Mouse (Mus musculus) embryonic facial prominence, embryonic 13.5 days (tissue): Measurements from ENCODE around the gene Ostn. TPM values are rescaled to one million over a fixed set of nuclear protein-coding genes. Genes with fewer than 3 reads are reported as not detected.
A peak's percentile ranks its signal among the peaks of the same experiment; 100 is the strongest.

Source experiments
- ATAC-seq: fragments of 200-750 bp; cut with Nextera tagmentation; 2 replicates; pipeline ENCODE4 v1.8.0; 2017; ENCODE audit warnings: low read depth; ENCODE audit not compliant: insufficient number of reproducible peaks, insufficient read depth, low FRiP score, low TSS enrichment
- H3K27ac ChIP-seq: fragments of 300-500 bp; sonication (generic); 2 replicates; pipeline ENCODE4 v1.5.1; 2015; ENCODE audit warnings: moderate library complexity, mild to moderate bottlenecking, inconsistent platforms
- H3K27me3 ChIP-seq: fragments of 300-500 bp; sonication (generic); 2 replicates; pipeline ENCODE4 v1.6.1; 2015; ENCODE audit warnings: mild to moderate bottlenecking, inconsistent platforms
- H3K36me3 ChIP-seq: fragments of 300-500 bp; sonication (generic); 2 replicates; pipeline ENCODE4 v1.6.1; 2015; ENCODE audit warnings: mild to moderate bottlenecking, inconsistent platforms
- H3K4me1 ChIP-seq: fragments of 300-500 bp; sonication (generic); 2 replicates; pipeline ENCODE4 v1.6.1; 2015; ENCODE audit warnings: inconsistent platforms
- H3K4me2 ChIP-seq: fragments of 300-500 bp; sonication (generic); 2 replicates; pipeline ENCODE4 v1.6.1; 2015; ENCODE audit warnings: moderate library complexity, mild to moderate bottlenecking, inconsistent platforms
- H3K4me3 ChIP-seq: fragments of 300-500 bp; sonication (generic); 2 replicates; pipeline ENCODE4 v1.5.1; 2015; ENCODE audit warnings: mild to moderate bottlenecking, inconsistent platforms
- H3K9ac ChIP-seq: fragments of 300-500 bp; sonication (generic); 2 replicates; pipeline ENCODE4 v1.6.1; 2015; ENCODE audit warnings: mild to moderate bottlenecking, inconsistent platforms
- H3K9me3 ChIP-seq: fragments of 300-500 bp; sonication (generic); 2 replicates; pipeline ENCODE4 v1.6.1; 2016; ENCODE audit warnings: inconsistent platforms
- WGBS: fragments of 180-500 bp; shearing (Covaris S2); methylation state at CpG from one replicate; pipeline ENCODE4 v1.1.7; 2015; ENCODE audit warnings: mixed read lengths; 5-methylcytosine and 5-hydroxymethylcytosine counted together
- polyA plus RNA-seq: library from polyadenylated mRNA; unstranded; fragments of >200 nt; fragmentation: Nextera tagmentation; extraction: Ambion mirVana; gene quantifications from 2 replicates; pipeline ENCODE4 v1.2.1, GENCODE M21; 2015

The Ostn gene
- polyA plus RNA-seq, 1 experiment from 2014 or later: 2.0 TPM

GRCm38 (mm10) chr16:27388761-27389451 is 81.6 kb downstream of the Ostn start, which contains the start of gene Ccdc50:
TSS of gene Ccdc50 (plus strand) at chr16:27388869.
- ATAC-seq: peak; percentile 91
- Histone ChIP-seq H3K9me3 (no peaks in the 10 kb centered on the region), H3K27me3 (no peaks in the 10 kb centered on the region), H3K36me3 (no peaks in the 10 kb centered on the region), H3K4me2 (peak within 1 kb of the TSS; percentile 71), H3K4me3 (peak within 1 kb of the TSS; percentile 93), H3K4me1 (peaks cover 19% of the 10 kb centered on the region), H3K27ac (peak within 1 kb of the TSS; percentile 95), H3K9ac (peak within 1 kb of the TSS; percentile 98)
- WGBS: under 1% methylated on average over 60 of the region's 69 CpGs

- WGBS: 25% methylated on average over 7 of the region's 7 CpGs
- no peak for ATAC-seq
- H3K27ac ChIP-seq: peak overlapping the region; percentile 95
- H3K4me3 ChIP-seq: peak overlapping the region; percentile 93
- peak overlapping the region; percentile 71 for H3K4me2 ChIP-seq
- H3K36me3 ChIP-seq: no peaks in the 10 kb centered on the region
- no peaks in the 10 kb centered on the region for H3K27me3 ChIP-seq
- H3K4me1 ChIP-seq: peaks cover 19% of the 10 kb centered on the region
- no peaks in the 10 kb centered on the region for H3K9me3 ChIP-seq
- peak overlapping the region; percentile 98 for H3K9ac ChIP-seq
Observed at GRCm38 (mm10) chr16:27389534-27390282, 82.4 kb downstream of the Ostn start.

GRCm38 (mm10) chr16:27390306-27390705 is 83.0 kb downstream of the Ostn start:
- ATAC-seq: no peak
- peak overlapping the region; percentile 71 for H3K4me2 ChIP-seq
- no peak overlapping the region for H3K27ac ChIP-seq
- H3K4me3 ChIP-seq: peak overlapping the region; percentile 93
- no peaks in the 10 kb centered on the region for H3K27me3 ChIP-seq
- 83% methylated on average over 4 of the region's 4 CpGs for WGBS
- H3K9me3 ChIP-seq: no peaks in the 10 kb centered on the region
- peaks cover 19% of the 10 kb centered on the region for H3K4me1 ChIP-seq
- H3K9ac ChIP-seq: no peak overlapping the region
- no peaks in the 10 kb centered on the region for H3K36me3 ChIP-seq

- H3K4me2 ChIP-seq: no peak overlapping the region
- peaks cover 19% of the 10 kb centered on the region for H3K4me1 ChIP-seq
- WGBS: 71% methylated on average over 2 of the region's 2 CpGs
- H3K36me3 ChIP-seq: 0 out of 2 replicates have a peak, but pooled peaks cover under 1% of the 10 kb centered on the region
- no peaks in the 10 kb centered on the region for H3K27me3 ChIP-seq
- H3K4me3 ChIP-seq: no peak overlapping the region
- no peak overlapping the region for H3K27ac ChIP-seq
- no peaks in the 10 kb centered on the region for H3K9me3 ChIP-seq
- H3K9ac ChIP-seq: no peak overlapping the region
- no peak for ATAC-seq
Observed at GRCm38 (mm10) chr16:27391845-27392244, 84.6 kb downstream of the Ostn start.

DNA sequence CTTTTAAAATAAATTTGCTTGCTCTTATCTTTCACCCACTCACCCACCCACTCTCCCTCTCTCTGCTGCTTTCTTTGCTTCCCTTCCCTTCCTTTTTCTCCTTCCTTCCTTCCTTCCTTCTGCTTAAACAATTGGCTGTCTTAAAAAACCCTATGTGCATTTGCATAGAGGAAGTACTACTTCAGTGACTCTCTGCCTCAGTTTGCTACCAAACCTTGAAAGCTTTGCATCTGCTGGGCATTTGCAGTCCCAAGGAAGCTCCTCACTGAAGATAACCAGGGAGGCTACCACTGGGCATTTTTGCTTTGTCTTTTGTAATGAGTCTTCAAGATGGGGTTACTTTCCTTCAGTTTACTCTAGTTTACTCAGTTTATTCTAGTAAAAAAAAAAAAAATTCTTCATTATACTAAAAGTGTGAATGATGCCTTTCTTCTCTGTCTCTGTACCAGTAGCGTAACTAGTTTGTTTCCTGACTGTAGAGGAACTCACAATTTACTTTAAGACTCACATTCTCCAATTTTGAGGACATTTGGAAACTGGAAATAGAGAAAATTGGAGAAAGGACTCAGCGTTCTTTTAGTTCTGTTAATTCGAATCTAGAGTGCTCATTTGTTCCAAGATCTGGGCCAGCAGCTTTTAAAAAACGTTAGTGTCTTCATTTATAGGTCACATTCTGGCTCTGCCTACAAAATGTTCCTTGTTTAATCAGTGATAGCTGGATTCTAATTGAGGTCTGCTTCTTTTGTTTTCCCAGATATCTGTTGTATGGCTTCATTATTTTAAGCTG is 88.2 kb downstream of the Ostn start:
- Histone ChIP-seq H3K4me2 (no peak overlapping the region), H3K27ac (no peak overlapping the region), H3K36me3 (0 out of 2 replicates have a peak, but pooled peaks cover 4% of the 10 kb centered on the region), H3K9ac (no peak overlapping the region), H3K4me1 (peaks cover 13% of the 10 kb centered on the region), H3K27me3 (no peaks in the 10 kb centered on the region), H3K4me3 (no peak overlapping the region), H3K9me3 (no peaks in the 10 kb centered on the region)
- 89% methylated on average over 4 of the region's 4 CpGs for WGBS
- no peak for ATAC-seq

- H3K27me3 ChIP-seq: no peaks in the 10 kb centered on the region
- no peak overlapping the region for H3K27ac ChIP-seq
- peaks cover 8% of the 10 kb centered on the region; the same call in 1 of the 2 replicates for H3K4me1 ChIP-seq
- WGBS: 100% methylated on average over 1 of the region's 1 CpGs
- H3K4me3 ChIP-seq: no peak overlapping the region
- no peak overlapping the region for H3K9ac ChIP-seq
- ATAC-seq: no peak
- no peak overlapping the region for H3K4me2 ChIP-seq
- no peaks in the 10 kb centered on the region for H3K9me3 ChIP-seq
- 0 out of 2 replicates have a peak, but pooled peaks cover 4% of the 10 kb centered on the region for H3K36me3 ChIP-seq
Observed at GRCm38 (mm10) chr16:27396951-27397350, 89.7 kb downstream of the Ostn start.

DNA sequence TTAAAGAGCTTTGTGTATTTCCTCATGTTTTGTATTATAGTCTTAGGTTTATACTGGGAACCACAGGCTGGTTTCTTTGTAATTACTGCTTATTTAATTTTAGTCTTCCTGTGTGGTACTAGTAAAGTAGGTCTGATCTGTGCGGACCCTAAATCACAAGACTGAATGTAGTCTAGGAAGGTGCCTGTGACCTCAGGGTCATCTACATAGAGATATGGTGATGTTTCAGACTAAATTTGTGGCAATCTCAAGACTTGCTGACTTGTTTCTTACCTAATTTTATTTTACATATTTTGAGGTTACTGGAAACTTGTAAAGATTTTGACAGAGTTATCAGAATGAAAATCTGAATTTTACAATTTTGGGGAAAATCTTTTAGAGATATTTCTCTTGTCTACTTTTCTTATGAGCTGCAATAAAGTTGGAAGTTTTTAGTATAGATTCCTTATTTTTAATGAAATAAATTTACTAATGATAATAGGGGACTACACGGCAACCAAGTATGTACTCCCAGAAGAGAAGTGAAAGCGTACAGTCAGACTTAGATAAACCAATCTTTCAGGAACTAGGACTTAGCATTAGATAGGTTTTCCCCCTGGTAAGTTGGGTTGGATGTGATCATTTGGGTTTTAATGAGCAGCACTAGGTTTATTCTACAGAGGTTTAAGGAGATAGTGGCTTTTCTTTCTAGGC is 91.9 kb downstream of the Ostn start:
- WGBS: 79% methylated on average over 3 of the region's 3 CpGs
- Histone ChIP-seq H3K9me3 (no peaks in the 10 kb centered on the region), H3K27me3 (no peaks in the 10 kb centered on the region), H3K4me3 (no peak overlapping the region), H3K9ac (no peak overlapping the region), H3K4me2 (no peak overlapping the region), H3K36me3 (0 out of 2 replicates have a peak, but pooled peaks cover 4% of the 10 kb centered on the region), H3K4me1 (peaks cover 5% of the 10 kb centered on the region; the same call in 1 of the 2 replicates), H3K27ac (no peak overlapping the region)
- no peak for ATAC-seq

DNA sequence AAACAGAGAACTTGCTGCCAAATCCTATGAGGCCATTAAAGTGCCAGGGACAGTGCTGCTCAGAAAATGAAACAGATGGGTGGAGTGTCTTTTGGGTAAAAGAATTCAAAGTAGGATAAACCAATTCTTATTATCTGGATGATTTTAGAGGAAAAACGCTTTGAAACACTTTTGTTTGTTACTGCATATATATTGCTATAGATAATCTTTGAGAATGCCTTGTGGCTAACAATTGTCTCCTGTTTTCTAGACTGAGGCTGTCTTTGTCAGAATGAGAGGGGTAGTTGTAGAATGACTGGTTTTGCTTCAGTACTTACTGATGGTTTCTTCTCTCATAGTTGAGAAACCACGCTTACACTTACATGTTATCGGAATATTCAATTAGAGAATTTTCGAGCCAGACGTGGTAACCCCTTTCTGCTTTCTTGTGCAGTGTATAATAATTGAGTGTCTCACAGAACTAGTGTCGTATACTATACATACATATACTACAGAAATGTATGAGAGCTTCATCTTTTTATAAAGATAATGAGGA is 92.5 kb downstream of the Ostn start:
- no peak overlapping the region for H3K4me2 ChIP-seq
- no peak overlapping the region for H3K4me3 ChIP-seq
- 82% methylated on average over 6 of the region's 6 CpGs for WGBS
- H3K27me3 ChIP-seq: no peaks in the 10 kb centered on the region
- 0 out of 2 replicates have a peak, but pooled peaks cover 4% of the 10 kb centered on the region for H3K36me3 ChIP-seq
- H3K4me1 ChIP-seq: peaks cover 5% of the 10 kb centered on the region; the same call in 1 of the 2 replicates
- no peaks in the 10 kb centered on the region for H3K9me3 ChIP-seq
- no peak for ATAC-seq
- H3K9ac ChIP-seq: no peak overlapping the region
- H3K27ac ChIP-seq: no peak overlapping the region
